Mouse (Mus musculus) spleen, adult 2 months (tissue): ENCODE results near the gene Serpina3m.

ENCODE experiments used
- CTCF ChIP-seq: fragments of 200-500 bp; IDR thresholded peaks from 2 replicates; pipeline ENCODE4 v1.5.1; 2011; ENCODE audit warnings: mild to moderate bottlenecking, inconsistent platforms; ENCODE audit not compliant: insufficient read depth, insufficient read length, insufficient replicate concordance; ENCODE audit errors: extremely low read depth
- POLR2A ChIP-seq: fragments of 200-500 bp; IDR thresholded peaks from 2 replicates; pipeline ENCODE4 v1.6.1; 2011; ENCODE audit warnings: low read depth, low read length, inconsistent platforms

- TF ChIP-seq POLR2A (no peak), CTCF (no peak)
Measured at GRCm38 (mm10) chr12:104298049-104298448, 40.2 kb upstream of the Serpina3m start.
